Mouse (Mus musculus) stomach, postnatal 0 days (tissue): ENCODE measurements at regions not wholly inside any gene's neighbourhood (a gene's known extent, or its start where the extent isn't known, plus 50 kb on each side); places are given as distances from the start of the nearest gene placed in this dataset.

Experiments used
- ATAC-seq: fragments of 200-750 bp; cut with Nextera tagmentation; 2 replicates; pipeline ENCODE4 v1.8.0; 2017; ENCODE audit not compliant: low FRiP score, low TSS enrichment
- DNase-seq: peaks from one replicate; pipeline ENCODE4 v3.0.0-alpha.2; 2016; ENCODE audit warnings: low spot score
- H3K27ac ChIP-seq: fragments of 300-500 bp; sonication (generic); replicated peaks from 2 replicates; pipeline ENCODE4 v1.5.1; 2014; ENCODE audit warnings: mild to moderate bottlenecking, control low read depth
- H3K27me3 ChIP-seq: fragments of 300-500 bp; sonication (generic); 2 replicates; pipeline ENCODE4 v1.6.1; 2014; ENCODE audit warnings: low read length; ENCODE audit not compliant: control insufficient read depth, insufficient read depth
- H3K36me3 ChIP-seq: fragments of 300-500 bp; sonication (generic); 2 replicates; pipeline ENCODE4 v1.6.1; 2014; ENCODE audit warnings: low read length, mixed read lengths; ENCODE audit not compliant: control insufficient read depth, insufficient read depth
- H3K4me1 ChIP-seq: fragments of 300-500 bp; sonication (generic); replicated peaks from 2 replicates; pipeline ENCODE4 v1.6.1; 2014; ENCODE audit warnings: antibody characterized with exemption; ENCODE audit not compliant: control insufficient read depth, insufficient read depth
- H3K4me2 ChIP-seq: fragments of 300-500 bp; sonication (generic); replicated peaks from 2 replicates; pipeline ENCODE4 v1.6.1; 2014; ENCODE audit warnings: low read depth, mild to moderate bottlenecking, control low read depth, moderate library complexity
- H3K4me3 ChIP-seq: fragments of 300-500 bp; sonication (generic); 2 replicates; pipeline ENCODE4 v1.5.1; 2014; ENCODE audit warnings: low read depth, low read length, control low read depth
- H3K9ac ChIP-seq: fragments of 300-500 bp; sonication (generic); 2 replicates; pipeline ENCODE4 v1.6.1; 2014; ENCODE audit warnings: mild to moderate bottlenecking, low read length, control low read depth, mixed read lengths
- H3K9me3 ChIP-seq: fragments of 300-500 bp; sonication (generic); 2 replicates; pipeline ENCODE4 v1.6.1; 2016; ENCODE audit warnings: low read length; ENCODE audit not compliant: control insufficient read depth
- CTCF ChIP-seq: IDR thresholded peaks from 2 replicates; pipeline ENCODE4 v1.5.1; 2016; ENCODE audit warnings: antibody characterized with exemption, low read depth, mild to moderate bottlenecking, moderate library complexity
- EP300 ChIP-seq: optimal IDR thresholded peaks from 2 replicates; pipeline ENCODE3; 2016; ENCODE audit warnings: antibody characterized with exemption
- WGBS: fragments of 180-500 bp; shearing (Covaris S2); extraction: QIAGEN DNeasy Blood & Tissue Kit; methylation state at CpG from one replicate; pipeline ENCODE4 v1.1.7; 2014; 5-methylcytosine and 5-hydroxymethylcytosine counted together

- no peaks in the 10 kb centered on the region for H3K9me3 ChIP-seq
- DNase-seq, result no peak
- 72% methylated on average over 4 of the region's 4 CpGs for WGBS
Measured at GRCm38 (mm10) chr7:111939631-111940030, 83.7 kb upstream of the Usp47 start.

GRCm38 (mm10) chr7:111937547-111937946 is 85.8 kb upstream of the Usp47 start:
- 65% methylated on average over 3 of the region's 3 CpGs for WGBS
- TF ChIP-seq EP300 (no peak), CTCF (no peak)
- H3K4me3 ChIP-seq, result no peak overlapping the region
- H3K27ac ChIP-seq, result no peak overlapping the region
- DNase-seq (no peak), ATAC-seq (no peak)
- no peaks in the 10 kb centered on the region for H3K9me3 ChIP-seq
- H3K27me3 ChIP-seq, result no peaks in the 10 kb centered on the region
- H3K4me2 ChIP-seq, result no peak overlapping the region
- H3K4me1 ChIP-seq, result no peaks in the 10 kb centered on the region
- no peak overlapping the region for H3K9ac ChIP-seq
- H3K36me3 ChIP-seq, result no peaks in the 10 kb centered on the region

More at GRCm38 (mm10) chr7:111939631-111940030, 83.7 kb upstream of the Usp47 start:
- Histone ChIP-seq H3K9ac (no peak overlapping the region), H3K4me2 (no peak overlapping the region), H3K27me3 (no peaks in the 10 kb centered on the region), H3K4me1 (no peaks in the 10 kb centered on the region), H3K4me3 (no peak overlapping the region), H3K36me3 (no peaks in the 10 kb centered on the region), H3K27ac (no peak overlapping the region)
- ATAC-seq, result 0 out of 2 replicates have a peak, but pooled peaks have one; percentile 40
- TF ChIP-seq CTCF (no peak), EP300 (no peak)

- ATAC-seq, result no peak
Measured at GRCm38 (mm10) chr7:111937102-111937501, 86.2 kb upstream of the Usp47 start.

GRCm38 (mm10) chr7:111932725-111933124 is 90.6 kb upstream of the Usp47 start:
- H3K27me3 ChIP-seq, result no peaks in the 10 kb centered on the region
- no peak overlapping the region for H3K9ac ChIP-seq
- no peak overlapping the region for H3K27ac ChIP-seq
- no peaks in the 10 kb centered on the region for H3K36me3 ChIP-seq
- no peak for DNase-seq
- no peak; the same call in 1 of the 2 replicates for ATAC-seq
- H3K4me3 ChIP-seq, result no peak overlapping the region
- TF ChIP-seq EP300 (no peak), CTCF (no peak)
- 56% methylated on average over 2 of the region's 2 CpGs for WGBS
- no peaks in the 10 kb centered on the region for H3K4me1 ChIP-seq
- no peaks in the 10 kb centered on the region for H3K9me3 ChIP-seq
- no peak overlapping the region for H3K4me2 ChIP-seq

More at GRCm38 (mm10) chr7:111937102-111937501, 86.2 kb upstream of the Usp47 start:
- TF ChIP-seq EP300 (no peak), CTCF (peak; percentile 54)
- Histone ChIP-seq H3K27me3 (no peaks in the 10 kb centered on the region), H3K36me3 (no peaks in the 10 kb centered on the region), H3K9ac (no peak overlapping the region), H3K4me1 (no peaks in the 10 kb centered on the region), H3K4me2 (no peak overlapping the region), H3K9me3 (no peaks in the 10 kb centered on the region), H3K27ac (no peak overlapping the region), H3K4me3 (no peak overlapping the region)
- no peak for DNase-seq
- WGBS, result 63% methylated on average over 2 of the region's 2 CpGs

GRCm38 (mm10) chr7:111919961-111920360 is 103.3 kb upstream of the Usp47 start:
- Histone ChIP-seq H3K4me3 (no peak overlapping the region), H3K9ac (no peak overlapping the region), H3K27ac (no peak overlapping the region), H3K4me2 (no peak overlapping the region), H3K4me1 (no peaks in the 10 kb centered on the region), H3K9me3 (no peaks in the 10 kb centered on the region), H3K27me3 (no peaks in the 10 kb centered on the region), H3K36me3 (no peaks in the 10 kb centered on the region)
- ATAC-seq (no peak), DNase-seq (no peak)
- 76% methylated on average over 1 of the region's 1 CpGs for WGBS
- no peak for TF ChIP-seq CTCF
- no peak for TF ChIP-seq EP300

DNA sequence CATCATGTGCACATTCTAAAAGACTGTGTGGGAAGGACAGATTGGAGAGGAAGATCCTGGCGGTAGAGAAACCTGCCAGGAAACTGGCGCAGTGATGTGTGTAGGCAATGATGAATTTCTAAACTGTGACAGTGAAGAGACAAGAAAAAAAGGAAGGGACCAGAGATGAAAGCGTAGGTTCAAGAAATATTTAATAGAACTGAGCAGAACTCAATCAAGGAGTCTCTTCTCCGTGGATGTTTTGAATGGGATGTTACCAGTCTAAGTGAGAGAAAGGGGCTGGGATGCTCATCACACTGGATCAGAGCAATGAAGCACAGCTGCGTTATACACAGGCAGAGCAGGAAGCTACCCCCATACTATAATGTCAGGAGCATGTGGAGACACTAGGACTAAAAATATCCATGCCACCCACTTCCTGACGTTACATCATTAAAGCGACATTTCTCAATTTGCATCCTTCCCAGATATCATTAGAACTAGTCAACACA is 119.5 kb upstream of the Usp47 start:
- WGBS, result 82% methylated on average over 7 of the region's 7 CpGs
- H3K36me3 ChIP-seq, result no peaks in the 10 kb centered on the region
- H3K9ac ChIP-seq, result no peak overlapping the region
- no peaks in the 10 kb centered on the region for H3K4me1 ChIP-seq
- ATAC-seq, result no peak
- H3K27me3 ChIP-seq, result no peaks in the 10 kb centered on the region
- no peak for TF ChIP-seq EP300
- no peak overlapping the region for H3K4me2 ChIP-seq
- DNase-seq, result no peak
- H3K9me3 ChIP-seq, result no peaks in the 10 kb centered on the region
- no peak overlapping the region for H3K4me3 ChIP-seq
- H3K27ac ChIP-seq, result no peak overlapping the region
